Mouse (Mus musculus) cerebellum, postnatal 4 days (tissue): ENCODE measurements around the gene Msto1.
"Not testable (repeated sequence)": the region's sequence is repeated elsewhere in the genome, so short reads cannot be mapped to it uniquely, and the experiment has no call there.

Experiments
- DNase-seq, 2 experiments: peaks; one replicate each; pipeline ENCODE4 v3.0.0; 2022; ENCODE audit warnings: low spot score in 2 of 2, mixed read lengths in 1 of 2

Msto1 gene

GRCm38 (mm10) chr3:88905209-88905608, 8.6 kb downstream of the Msto1 start:
- no peak for DNase-seq

GRCm38 (mm10) chr3:88904803-88905202, 9.0 kb downstream of the Msto1 start:
- no peak for DNase-seq

GRCm38 (mm10) chr3:88893011-88893410, 20.8 kb downstream of the Msto1 start:
- not testable (repeated sequence) for DNase-seq

GRCm38 (mm10) chr3:88882536-88882935, 31.3 kb downstream of the Msto1 start:
- DNase-seq, result not testable (repeated sequence)

- DNase-seq, result not testable (repeated sequence)
These were observed 45.4 kb downstream of the Msto1 start for GRCm38 (mm10) chr3:88868449-88868848.

DNA sequence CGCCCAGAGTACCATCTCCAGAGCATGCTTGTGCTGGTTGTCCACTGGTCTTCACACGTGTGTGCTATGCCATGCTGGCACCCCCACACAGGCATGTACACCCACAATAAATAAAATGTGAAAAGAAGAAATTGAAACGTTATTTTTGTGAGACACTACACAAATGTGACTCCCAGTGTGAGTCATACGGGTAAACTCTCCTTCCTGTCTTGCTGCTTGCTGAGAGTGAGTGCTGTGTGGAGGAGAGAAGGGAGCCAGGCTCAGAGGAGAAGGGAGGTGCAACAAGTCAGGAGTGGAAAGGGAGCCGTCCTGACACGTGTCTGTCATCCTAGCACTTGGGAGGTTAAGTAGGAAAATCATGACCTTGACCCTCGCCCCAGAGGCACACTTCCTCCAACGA, 46.6 kb downstream of the Msto1 start:
- DNase-seq, result not testable (repeated sequence)

DNA sequence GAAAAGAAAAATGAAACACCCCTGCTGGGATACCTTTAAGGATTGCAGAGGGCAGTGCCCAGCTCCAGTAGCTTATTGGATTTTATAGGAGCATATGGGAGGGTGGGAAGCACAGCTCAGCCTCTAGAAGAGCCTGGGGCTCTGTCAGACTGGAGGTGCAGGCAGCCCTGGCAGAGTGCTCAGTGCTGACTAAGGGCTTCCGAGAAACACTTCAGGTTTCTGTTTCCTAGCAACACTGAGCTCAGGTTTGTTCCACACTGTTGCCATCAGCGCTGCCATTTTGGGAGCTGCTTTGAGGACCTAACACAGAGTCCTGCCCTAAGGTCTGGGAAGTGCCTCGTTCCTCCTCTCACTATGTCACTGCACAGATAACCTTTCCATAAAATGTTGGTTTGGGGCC, 47.1 kb downstream of the Msto1 start:
- not testable (repeated sequence) for DNase-seq

DNA sequence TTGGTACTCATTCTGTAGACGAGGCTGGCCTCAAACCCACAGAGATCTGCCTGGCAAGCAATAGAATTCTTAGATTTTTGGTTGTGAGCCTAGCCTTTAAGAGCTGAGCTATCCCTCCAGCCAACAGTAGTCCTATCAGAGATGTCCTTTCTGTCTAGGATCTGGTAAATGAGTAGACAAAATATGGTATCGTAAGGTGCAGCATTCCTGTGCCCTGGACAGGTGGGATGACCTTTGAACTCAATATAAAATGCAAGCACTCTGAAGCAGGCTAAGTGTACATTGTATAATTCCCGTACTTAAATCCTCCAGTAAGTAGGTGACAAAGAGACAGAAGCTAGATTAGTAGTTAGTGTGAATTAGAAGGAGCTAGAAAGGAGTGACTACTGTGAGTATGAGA, 51.7 kb downstream of the Msto1 start:
- DNase-seq, result no peak

- no peak for DNase-seq
These were observed 58.0 kb downstream of the Msto1 start for GRCm38 (mm10) chr3:88855837-88856236.
